Mouse (Mus musculus): ENCODE data around the gene Ring1.
"Not testable (repeated sequence)": the region's sequence is repeated elsewhere in the genome, so short reads cannot be mapped to it uniquely, and the experiment has no call there.

Ring1 gene

GRCm38 (mm10) chr17:33991788-33992664 is 32.5 kb downstream of the Ring1 start:
- no peak for DNase-seq (ENCODE audit: low read depth)

DNA sequence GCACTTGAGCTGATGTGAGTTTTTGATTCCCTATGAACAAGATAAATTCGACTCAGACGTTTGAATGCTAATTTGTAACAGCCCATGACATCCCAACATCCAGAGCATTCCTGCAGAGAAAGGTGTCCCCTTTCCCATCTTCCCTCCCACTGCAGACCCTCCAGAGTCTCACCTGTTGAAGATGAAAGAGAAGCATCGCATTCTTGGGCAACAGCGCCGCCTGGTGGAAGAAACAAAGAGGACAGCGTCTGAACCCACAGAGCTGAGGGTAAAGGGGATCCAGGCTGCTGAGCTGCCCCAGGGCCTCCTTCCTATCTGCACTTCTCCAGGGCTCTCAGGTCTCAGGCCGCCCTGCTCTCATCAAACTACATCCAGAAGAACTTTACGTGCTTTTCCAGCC is 42.3 kb downstream of the Ring1 start:
- not testable (repeated sequence) for DNase-seq (ENCODE audit: low read depth)

GRCm38 (mm10) chr17:33981192-33981909 is 43.1 kb downstream of the Ring1 start:
- peak; percentile 96 for DNase-seq (ENCODE audit: low read depth)

DNA sequence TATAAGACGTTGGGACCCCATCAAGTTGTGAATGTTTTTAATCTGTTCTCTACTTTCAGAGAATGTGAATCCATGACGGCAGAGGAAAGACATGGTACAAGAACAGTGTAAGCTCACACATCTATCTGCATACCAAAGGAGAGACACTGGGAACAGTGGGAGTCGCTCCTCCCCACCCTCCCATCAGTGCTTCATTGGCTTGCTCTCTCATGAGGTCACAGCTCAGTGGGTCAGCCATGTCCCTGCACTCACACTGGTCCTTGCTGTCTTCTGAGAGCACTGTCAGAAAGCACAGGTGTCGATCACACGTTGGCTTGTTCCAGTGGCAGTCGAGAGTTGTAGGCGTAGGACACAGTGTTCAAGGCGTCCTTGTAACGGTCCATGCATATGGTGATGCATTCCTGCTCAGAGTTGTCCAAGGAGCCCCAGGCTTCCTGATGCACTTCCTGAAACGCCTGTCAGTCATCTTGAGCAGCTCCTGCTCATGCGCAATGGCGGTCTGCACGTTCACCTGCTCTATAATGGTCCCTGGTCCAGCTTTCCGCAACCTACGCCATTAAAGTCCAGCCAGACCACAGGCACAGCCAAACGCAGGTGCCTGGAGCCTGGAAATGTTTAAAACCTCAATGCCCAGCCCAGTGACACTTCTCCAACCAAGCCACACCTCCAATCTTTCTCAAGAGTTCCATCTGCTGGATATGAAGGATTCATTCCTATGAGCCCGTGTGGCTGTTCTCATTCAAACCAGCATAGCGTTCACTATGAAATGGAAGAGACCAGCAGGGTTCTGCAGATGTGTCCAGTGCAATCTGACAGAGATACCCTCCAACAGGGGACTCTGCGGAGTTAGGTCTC is 44.1 kb downstream of the Ring1 start:
- DNase-seq (ENCODE audit: low read depth): no peak

GRCm38 (mm10) chr17:33979512-33980050 is 44.9 kb downstream of the Ring1 start:
- DNase-seq (ENCODE audit: low read depth): no peak

- DNase-seq (ENCODE audit: low read depth): no peak
Measured at GRCm38 (mm10) chr17:33978631-33979031, 45.8 kb downstream of the Ring1 start.

- no peak for DNase-seq (ENCODE audit: low read depth)
Measured at GRCm38 (mm10) chr17:33977861-33978557, 46.5 kb downstream of the Ring1 start.

DNA sequence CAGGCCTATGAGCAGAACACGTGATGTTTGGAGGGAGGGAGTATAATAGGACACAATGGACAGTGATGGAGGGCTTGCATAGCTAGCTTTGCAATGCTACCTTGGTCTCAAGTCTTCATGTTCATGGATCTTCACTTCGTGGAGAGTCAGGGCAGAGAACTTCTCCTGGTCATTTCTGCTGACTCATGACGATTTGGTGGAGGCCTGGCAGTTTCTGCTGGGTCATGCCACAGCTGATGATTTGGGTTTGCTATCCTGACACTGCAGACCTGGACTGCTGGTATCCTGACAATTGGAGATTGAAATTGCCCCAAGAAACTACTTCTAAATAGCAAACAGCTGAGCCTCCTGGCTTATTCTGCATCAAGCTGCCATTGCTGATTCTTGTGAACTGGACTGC is 50.9 kb downstream of the Ring1 start:
- DNase-seq (ENCODE audit: low read depth): no peak

DNA sequence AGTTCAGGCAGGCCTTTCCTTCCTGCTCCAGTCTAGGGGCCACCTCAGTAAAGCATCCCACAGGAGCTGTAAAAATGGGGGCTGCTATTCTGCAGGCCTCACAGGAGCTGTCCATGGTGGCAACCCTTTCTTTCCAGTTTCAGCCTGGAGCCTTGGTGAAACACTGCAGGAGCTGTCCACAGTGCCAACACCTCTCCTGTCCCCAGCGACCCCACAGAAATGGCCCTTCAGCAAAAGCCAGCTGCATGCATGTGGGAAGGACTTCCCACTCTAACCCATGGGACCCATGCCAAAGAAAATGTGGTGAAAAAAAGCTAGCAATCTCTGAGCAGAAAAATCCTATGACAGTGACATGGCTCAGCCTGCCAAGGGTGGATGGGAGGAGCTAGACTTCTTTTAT is 51.8 kb downstream of the Ring1 start:
- DNase-seq (ENCODE audit: low read depth): no peak
